Mouse (Mus musculus) megakaryocyte-erythroid progenitor cell, adult 5-6 weeks (primary cell): ENCODE results near the gene Prelp. TPM values are rescaled to one million over a fixed set of nuclear protein-coding genes. Genes with fewer than 3 reads are reported as not detected.

Experiments used
- ATAC-seq: replicated peaks from 2 replicates; pipeline ENCODE4 v1.8.0; 2016; ENCODE audit warnings: mild to moderate bottlenecking, inconsistent platforms; ENCODE audit not compliant: severe bottlenecking, poor library complexity, low FRiP score, low TSS enrichment
- total RNA-seq, 2 experiments: library from RNA; stranded (forward) in 1 of 2; stranded (reverse) in 1 of 2; fragments of 200-1000, 215-1000 nt in 1 of 2; fragments of >200 nt in 1 of 2; fragmentation: Nextera tagmentation in 1 of 2; gene quantifications; 2 replicates each; pipeline ENCODE4 v1.2.3; 2014 to 2017

Prelp gene
- total RNA-seq, 2 experiments from 2014 or later, result 0.20 TPM; not detected in 1

GRCm38 (mm10) chr1:133939708-133940107 lies 18.5 kb upstream of the Prelp start:
- ATAC-seq, result no peak

- no peak for ATAC-seq
Measured at GRCm38 (mm10) chr1:133936169-133936568, 15.0 kb upstream of the Prelp start.

GRCm38 (mm10) chr1:133934354-133934963 lies 13.2 kb upstream of the Prelp start:
- no peak for ATAC-seq

- no peak for ATAC-seq
Measured at GRCm38 (mm10) chr1:133933301-133934195, 12.3 kb upstream of the Prelp start.

GRCm38 (mm10) chr1:133929980-133930379 lies 8.8 kb upstream of the Prelp start:
- ATAC-seq, result no peak

- no peak for ATAC-seq
Measured at GRCm38 (mm10) chr1:133925223-133925622, 4.0 kb upstream of the Prelp start.

- peak; percentile 80 for ATAC-seq
Measured at GRCm38 (mm10) chr1:133924141-133924875, 3.1 kb upstream of the Prelp start.

GRCm38 (mm10) chr1:133923071-133923470 lies 1.9 kb upstream of the Prelp start:
- ATAC-seq, result no peak

- ATAC-seq, result no peak
Measured at GRCm38 (mm10) chr1:133920876-133921275, 338 bp downstream of the Prelp start.

GRCm38 (mm10) chr1:133920401-133920800 lies 813 bp downstream of the Prelp start:
- no peak for ATAC-seq

- ATAC-seq, result no peak
Measured at GRCm38 (mm10) chr1:133918088-133918470, 3.1 kb downstream of the Prelp start.

- ATAC-seq, result no peak
Measured at GRCm38 (mm10) chr1:133917456-133918087, 3.6 kb downstream of the Prelp start.

- ATAC-seq, result no peak
Measured at GRCm38 (mm10) chr1:133915723-133916355, 5.4 kb downstream of the Prelp start.

GRCm38 (mm10) chr1:133915115-133915514 lies 6.1 kb downstream of the Prelp start:
- ATAC-seq, result no peak

- ATAC-seq, result no peak
Measured at GRCm38 (mm10) chr1:133913018-133913417, 8.2 kb downstream of the Prelp start.

- peak; percentile 53; the same call in 1 of the 2 replicates for ATAC-seq
Measured at GRCm38 (mm10) chr1:133911456-133911855, 9.8 kb downstream of the Prelp start.

- no peak for ATAC-seq
Measured at GRCm38 (mm10) chr1:133911008-133911407, 10.2 kb downstream of the Prelp start.

GRCm38 (mm10) chr1:133910108-133910507 lies 11.1 kb downstream of the Prelp start:
- no peak for ATAC-seq
